Mouse (Mus musculus) lung, adult 2 months (tissue): ENCODE measurements around the gene Gm20219. TPM values are rescaled to one million over a fixed set of nuclear protein-coding genes. Genes with fewer than 3 reads are reported as not detected.

Experiments
- DNase-seq: peaks from one replicate; pipeline ENCODE4 v3.0.0; 2022
- H3K4me1 ChIP-seq: fragments of 200-500 bp; 2 replicates; pipeline ENCODE4 v1.6.1; 2011; ENCODE audit warnings: low read length; ENCODE audit not compliant: control insufficient read depth, insufficient read depth
- H3K4me3 ChIP-seq: fragments of 200-500 bp; replicated peaks from 2 replicates; pipeline ENCODE3; 2011; ENCODE audit warnings: low read depth, mild to moderate bottlenecking, control low read depth, low read length; ENCODE audit errors: extremely low read depth
- CTCF ChIP-seq: fragments of 200-500 bp; IDR thresholded peaks from 2 replicates; pipeline ENCODE4 v1.5.1; 2011; ENCODE audit warnings: mild to moderate bottlenecking, low read length, control low read depth; ENCODE audit not compliant: insufficient read depth
- POLR2A ChIP-seq: fragments of 200-500 bp; IDR thresholded peaks from 2 replicates; pipeline ENCODE4 v1.6.1; 2011; ENCODE audit warnings: low read depth, mild to moderate bottlenecking, control low read depth, low read length, borderline replicate concordance; ENCODE audit errors: extremely low read depth
- WGBS: fragments of 180-500 bp; shearing (Covaris S2); methylation state at CpG from one replicate; pipeline ENCODE4 v1.1.7; 2018; 5-methylcytosine and 5-hydroxymethylcytosine counted together
- polyA plus RNA-seq: library from polyadenylated mRNA; depleted of rRNA; stranded (reverse); fragments of >200 nt; gene quantifications from 2 replicates; pipeline ENCODE4 v1.2.3, GENCODE M21; 2012

The Gm20219 gene
- polyA plus RNA-seq, 1 experiment, result 16.7 TPM

DNA sequence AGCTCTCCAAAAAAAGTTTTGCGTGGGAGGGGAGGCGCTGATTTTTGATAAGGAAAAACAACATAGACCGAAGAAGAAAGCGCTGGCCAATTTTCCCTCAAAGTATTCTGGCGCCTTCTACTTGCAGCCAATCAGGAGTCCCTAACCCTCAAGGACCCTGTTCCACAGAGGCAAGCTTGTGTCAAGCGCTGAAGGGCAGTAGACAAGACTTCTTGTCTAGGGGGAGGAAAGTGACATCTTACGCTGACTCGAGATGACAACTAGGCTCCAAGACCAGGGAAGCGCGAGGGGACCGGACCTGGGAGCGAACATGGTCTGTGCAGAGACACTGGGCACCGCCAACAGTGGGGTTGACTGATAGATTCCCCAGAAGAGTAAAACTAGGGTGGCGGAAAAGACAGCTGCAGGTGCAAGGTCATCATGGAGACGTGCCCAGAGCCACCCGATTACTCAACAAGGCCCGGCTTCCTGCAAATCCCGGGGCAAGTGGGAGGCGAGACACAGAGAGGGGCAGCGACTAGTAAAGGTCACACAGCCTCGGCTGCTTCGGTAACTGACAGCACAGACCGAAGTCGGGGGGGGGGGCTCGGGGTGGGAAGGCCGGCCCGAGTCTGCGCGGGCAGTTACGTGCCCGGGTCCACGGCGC, 29.5 kb upstream of the Gm20219 start:
- Histone ChIP-seq H3K4me3 (peak overlapping the region; percentile 77), H3K4me1 (peaks cover 27% of the 10 kb centered on the region)
- DNase-seq, result peak; percentile 40
- no peak for TF ChIP-seq CTCF
- no peak for TF ChIP-seq POLR2A
- WGBS, result under 1% methylated on average over 33 of the region's 33 CpGs

DNA sequence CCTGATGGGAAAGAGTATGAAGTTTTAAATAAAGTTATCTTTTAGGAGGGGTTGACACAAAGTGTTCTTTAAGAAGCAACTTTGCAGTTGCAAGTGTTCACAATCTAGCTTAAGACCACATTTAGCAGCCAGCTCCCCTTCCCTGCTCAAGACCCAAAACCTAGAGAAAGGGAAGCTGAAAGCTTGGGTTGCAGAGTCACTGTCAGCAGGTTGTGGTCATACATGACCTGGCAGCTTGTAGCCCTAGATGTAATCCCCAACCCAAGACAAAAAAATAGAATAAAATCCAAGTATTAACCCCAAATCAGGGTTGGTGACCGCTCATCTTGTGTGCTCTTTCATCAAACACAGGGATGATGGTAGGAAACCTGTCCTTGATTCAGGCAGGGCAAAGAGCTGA, 28.9 kb upstream of the Gm20219 start:
- 62% methylated on average over 1 of the region's 1 CpGs for WGBS
- Histone ChIP-seq H3K4me3 (peak overlapping the region; percentile 18), H3K4me1 (peaks cover 25% of the 10 kb centered on the region)
- no peak for DNase-seq
- TF ChIP-seq CTCF, result no peak

DNA sequence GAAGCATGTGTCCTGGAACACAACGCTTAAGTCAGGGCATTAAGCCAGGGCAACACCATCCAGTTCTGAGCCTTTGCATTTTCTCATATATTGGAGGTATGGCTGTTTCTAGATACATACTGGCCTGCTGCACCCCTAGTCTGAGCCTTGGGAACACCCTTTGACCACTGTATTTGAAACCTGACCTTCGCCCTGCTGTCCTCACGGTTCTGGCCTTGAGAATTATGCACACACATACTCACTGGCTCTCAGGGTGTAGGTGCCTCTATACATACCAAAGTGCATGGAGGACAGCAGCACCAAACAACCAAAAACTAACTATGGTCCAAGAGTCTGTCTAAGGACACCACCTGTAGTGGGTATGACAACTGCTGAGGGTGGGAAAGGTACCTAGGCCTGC, 18.8 kb upstream of the Gm20219 start:
- Histone ChIP-seq H3K4me1 (no peaks in the 10 kb centered on the region), H3K4me3 (no peak overlapping the region)
- WGBS, result 89% methylated on average over 3 of the region's 3 CpGs
- TF ChIP-seq POLR2A (no peak), CTCF (no peak)
- DNase-seq, result no peak

DNA sequence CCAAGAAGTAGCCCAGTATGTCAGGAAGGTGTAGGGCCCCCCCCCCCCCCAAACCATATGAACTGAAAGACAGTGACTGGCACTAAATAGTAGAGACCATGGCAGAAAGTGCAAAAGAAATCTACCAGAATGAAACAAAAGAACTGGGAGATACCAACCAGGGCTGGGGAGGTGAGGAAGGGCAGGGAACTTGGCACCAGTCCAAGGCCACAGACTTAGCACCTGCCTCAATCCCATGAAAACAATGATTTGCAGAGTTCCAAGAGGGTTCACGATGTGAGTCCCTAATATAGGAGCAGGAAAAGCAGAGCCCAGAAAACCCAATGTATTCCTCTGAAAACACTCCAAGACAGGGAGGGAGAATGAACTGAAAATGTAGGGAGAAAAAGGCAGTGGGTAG, 18.0 kb upstream of the Gm20219 start:
- Histone ChIP-seq H3K4me3 (no peak overlapping the region), H3K4me1 (no peaks in the 10 kb centered on the region)
- TF ChIP-seq POLR2A (no peak), CTCF (no peak)
- no peak for DNase-seq
- WGBS, result 45% methylated on average over 1 of the region's 1 CpGs

GRCm38 (mm10) chr17:56570287-56570686, 16.1 kb upstream of the Gm20219 start:
- no peak for TF ChIP-seq CTCF
- Histone ChIP-seq H3K4me1 (no peaks in the 10 kb centered on the region), H3K4me3 (no peak overlapping the region)
- WGBS, result 88% methylated on average over 4 of the region's 4 CpGs
- no peak for DNase-seq

- TF ChIP-seq POLR2A (no peak), CTCF (no peak)
- Histone ChIP-seq H3K4me3 (no peak overlapping the region), H3K4me1 (no peaks in the 10 kb centered on the region)
- no peak for DNase-seq
- WGBS, result 91% methylated on average over 4 of the region's 4 CpGs
Measured at GRCm38 (mm10) chr17:56567370-56567769, 13.2 kb upstream of the Gm20219 start.

DNA sequence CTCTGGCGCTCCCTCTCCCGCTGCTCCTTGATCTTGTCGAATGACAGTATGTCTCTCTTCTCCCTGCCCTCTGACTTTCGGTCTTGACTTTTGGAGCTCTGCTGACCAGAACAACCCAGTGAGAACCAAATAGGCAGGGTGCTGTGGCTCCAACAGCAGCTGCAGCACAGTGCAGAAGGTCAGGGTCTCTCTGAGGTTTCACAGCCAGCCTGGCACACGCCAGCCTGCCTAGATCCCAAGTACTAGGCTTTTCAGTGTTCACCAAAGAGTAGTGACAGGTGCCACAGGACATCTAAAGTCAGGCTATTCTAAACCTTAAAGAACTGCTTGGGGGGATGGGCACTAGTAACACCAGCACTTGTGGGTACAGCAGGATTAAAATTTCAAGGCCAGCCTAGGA, 12.7 kb upstream of the Gm20219 start:
- DNase-seq, result no peak
- Histone ChIP-seq H3K4me3 (no peak overlapping the region), H3K4me1 (no peaks in the 10 kb centered on the region)
- 93% methylated on average over 5 of the region's 5 CpGs for WGBS
- no peak for TF ChIP-seq CTCF
- no peak for TF ChIP-seq POLR2A

DNA sequence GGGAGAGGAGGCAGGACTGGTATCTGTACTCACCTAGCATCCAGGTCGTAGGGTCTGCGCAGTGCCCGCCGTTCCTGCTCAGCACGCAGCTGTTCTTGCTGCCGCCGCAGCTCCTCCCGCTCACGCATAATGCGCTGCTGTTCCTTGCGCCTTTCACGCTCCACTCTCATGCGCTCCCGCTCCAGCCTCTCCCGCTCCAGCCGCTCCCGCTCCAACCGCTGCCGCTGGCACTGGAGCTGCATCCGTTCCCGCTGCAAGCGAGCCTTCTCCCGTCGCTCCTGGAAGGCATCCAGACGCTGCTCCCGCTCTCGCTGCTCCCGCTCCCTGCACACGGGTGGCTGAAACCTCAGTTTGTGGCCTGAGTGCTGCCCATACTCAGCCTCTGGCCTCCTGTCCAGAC, 12.1 kb upstream of the Gm20219 start:
- 90% methylated on average over 29 of the region's 29 CpGs for WGBS

GRCm38 (mm10) chr17:56561866-56562265, 7.7 kb upstream of the Gm20219 start:
- WGBS, result 74% methylated on average over 2 of the region's 2 CpGs
- no peak for TF ChIP-seq POLR2A
- TF ChIP-seq CTCF, result no peak
- no peak for DNase-seq

More for the DNA sequence above, 12.1 kb upstream of the Gm20219 start:
- Histone ChIP-seq H3K4me3 (no peak overlapping the region), H3K4me1 (no peaks in the 10 kb centered on the region)
- no peak for DNase-seq
- TF ChIP-seq POLR2A (no peak), CTCF (no peak)

GRCm38 (mm10) chr17:56560131-56560530, 5.9 kb upstream of the Gm20219 start:
- H3K4me3 ChIP-seq, result no peak overlapping the region
- 13% methylated on average over 1 of the region's 1 CpGs for WGBS

More at GRCm38 (mm10) chr17:56561866-56562265, 7.7 kb upstream of the Gm20219 start:
- Histone ChIP-seq H3K4me1 (no peaks in the 10 kb centered on the region), H3K4me3 (no peak overlapping the region)

More at GRCm38 (mm10) chr17:56560131-56560530, 5.9 kb upstream of the Gm20219 start:
- TF ChIP-seq POLR2A (no peak), CTCF (no peak)
- no peaks in the 10 kb centered on the region for H3K4me1 ChIP-seq
- no peak for DNase-seq
